8 mouse cellular contexts compared by ENCODE assay signal in the genomic region with DNA sequence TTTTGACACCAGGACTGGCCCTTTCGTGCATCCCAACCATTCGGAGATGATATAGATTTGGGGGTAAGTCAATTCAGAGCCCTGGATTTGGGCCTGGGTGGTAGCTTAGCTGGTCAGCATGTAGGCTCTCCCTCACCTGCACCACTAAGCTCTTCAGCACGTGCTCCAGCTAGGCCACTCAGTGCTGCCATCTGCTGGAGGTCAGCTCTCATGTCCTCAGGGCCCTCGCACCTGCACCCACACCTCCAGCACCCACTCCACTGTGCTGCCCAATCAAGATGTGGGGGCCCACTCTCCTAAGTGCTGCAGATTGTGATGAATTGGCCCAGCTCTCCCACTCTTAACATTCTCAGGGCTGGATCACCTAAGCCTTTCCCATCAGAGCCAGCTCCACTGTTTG. TPM values are rescaled to one million over a fixed set of nuclear protein-coding genes. Genes with fewer than 3 reads are reported as not detected.
A peak's percentile ranks its signal among the peaks of the same experiment; 100 is the strongest.
DNase-seq lines count a peak whose midpoint lies in the region; ATAC-seq and TF ChIP-seq lines count a peak whose summit lies in the region.

No protein-coding gene starts in this region.

- ATAC-seq in heart, embryonic 14.5 days (ENCODE audit: insufficient number of reproducible peaks, insufficient read depth, low FRiP score, low read depth): 0 out of 2 replicates have a peak, but pooled peaks have one; percentile 26
- ATAC-seq in kidney, postnatal 0 days (replicated peaks; ENCODE audit: low FRiP score, low read depth): peak; percentile 75

- no peak overlapping the region for H3K9ac ChIP-seq in heart, embryonic 14.5 days (ENCODE audit: low read length)
- no peak overlapping the region for H3K9ac ChIP-seq in kidney, postnatal 0 days (ENCODE audit: low read depth, low read length)

- H3K4me2 ChIP-seq in heart, embryonic 14.5 days (ENCODE audit: low read length): no peak overlapping the region
- no peak overlapping the region for H3K4me2 ChIP-seq in kidney, postnatal 0 days (ENCODE audit: low read length)

- TF ChIP-seq CTCF in kidney, postnatal 0 days (IDR thresholded peaks at IDR 0.05; ENCODE audit: low read depth): peak; percentile 70

- no peaks in the 10 kb centered on the region for H3K9me3 ChIP-seq in heart, embryonic 14.5 days (ENCODE audit: control insufficient read depth, low read length)
- no peaks in the 10 kb centered on the region for H3K9me3 ChIP-seq in kidney, postnatal 0 days (replicated peaks; ENCODE audit: low read length)

- H3K4me1 ChIP-seq in heart, embryonic 14.5 days (ENCODE audit: control insufficient read depth in 2 of 2, insufficient read depth in 2 of 2, low read length in 2 of 2): no peaks in the 10 kb centered on the region
- H3K4me1 ChIP-seq in kidney, postnatal 0 days (replicated peaks; ENCODE audit: insufficient read depth, low read length): no peaks in the 10 kb centered on the region

- DNase-seq in frontal cortex, postnatal 36 days (ENCODE audit: low spot score in 2 of 2): peak; percentile 27 to 38
- DNase-seq in frontal cortex, postnatal 14 days (ENCODE audit: low spot score in 2 of 2): no peak
- peak; percentile 42 for DNase-seq in NIH3T3 (ENCODE audit: low read depth)
- peak; percentile 58 to 60 for DNase-seq in cerebellum, postnatal 10 days
- DNase-seq in kidney, postnatal 0 days (ENCODE audit: low spot score): peak; percentile 12
- DNase-seq in lung, postnatal 36 days: peak; percentile 63
- peak; percentile 31 to 58 for DNase-seq in spleen, postnatal 14 days (ENCODE audit: low spot score in 2 of 2)

- 65% methylated on average over 4 of the region's 4 CpGs for WGBS in heart, embryonic 14.5 days
- 66% methylated on average over 4 of the region's 4 CpGs for WGBS in kidney, postnatal 0 days

- H3K36me3 ChIP-seq in heart, embryonic 14.5 days (ENCODE audit: control insufficient read depth, insufficient read depth, low read length): no peaks in the 10 kb centered on the region
- H3K36me3 ChIP-seq in kidney, postnatal 0 days (ENCODE audit: insufficient read depth, low read length): no peaks in the 10 kb centered on the region

- no peak overlapping the region for H3K4me3 ChIP-seq in heart, embryonic 14.5 days (ENCODE audit: control insufficient read depth in 1 of 2, insufficient read depth in 1 of 2, low read depth in 1 of 2, low read length in 2 of 2)
- no peak overlapping the region for H3K4me3 ChIP-seq in kidney, postnatal 0 days (replicated peaks; ENCODE audit: low read depth, low read length)

- H3K27me3 ChIP-seq in heart, embryonic 14.5 days (ENCODE audit: control insufficient read depth, insufficient read depth, low read length): no peaks in the 10 kb centered on the region
- H3K27me3 ChIP-seq in kidney, postnatal 0 days (ENCODE audit: insufficient read depth, low read length): no peaks in the 10 kb centered on the region

- no peak overlapping the region for H3K27ac ChIP-seq in heart, embryonic 14.5 days (replicated peaks in 1 of 2; ENCODE audit: control insufficient read depth in 1 of 2, insufficient read depth in 1 of 2, low read depth in 2 of 2, low read length in 2 of 2)
- H3K27ac ChIP-seq in kidney, postnatal 0 days: no peak overlapping the region

RNA-seq across cellular contexts. Expression of a gene that starts 41.4 kb away (rescaled TPM):
- 187 and 197 TPM in 2 replicates for polyA plus RNA-seq in heart, embryonic 14.5 days (2014; fragmentation: Nextera tagmentation; extraction: Ambion mirVana)
- polyA plus RNA-seq in kidney, postnatal 0 days (2015; fragmentation: Nextera tagmentation; extraction: Ambion mirVana): 40.8 and 42.8 TPM in 2 replicates

Comparison
In these comparisons a context has a peak if more than half of its experiments do, and no peak if none do; other contexts are left out.
1. DNase-seq: peak in frontal cortex, postnatal 36 days (2 of 2), NIH3T3 (single experiment), cerebellum, postnatal 10 days (2 of 2), kidney, postnatal 0 days (single experiment), lung, postnatal 36 days (single experiment) and spleen, postnatal 14 days (2 of 2); none in frontal cortex, postnatal 14 days (0 of 2).